Mouse (Mus musculus): ENCODE results near the gene Abhd16a.

Gene Abhd16a

GRCm38 (mm10) chr17:35088825-35089644 lies at the start of gene Abhd16a:
Abhd16a (plus strand) TSS chr17:35089263.
- DNase-seq = peak; percentile 97

GRCm38 (mm10) chr17:35043794-35044193 lies 45.3 kb upstream of the Abhd16a start:
- no peak for DNase-seq

GRCm38 (mm10) chr17:35044904-35045806 lies 43.9 kb upstream of the Abhd16a start:
- no peak for DNase-seq

GRCm38 (mm10) chr17:35045807-35046680 lies 43.0 kb upstream of the Abhd16a start:
- DNase-seq = peak in 1 of 2 experiments; percentile 38

- peak; percentile 93 to 95 for DNase-seq
These were observed 42.2 kb upstream of the Abhd16a start, which contains the start of gene Msh5 for GRCm38 (mm10) chr17:35046681-35047455. Msh5 (minus strand) TSS chr17:35046745.

GRCm38 (mm10) chr17:35047688-35048087 lies 41.4 kb upstream of the Abhd16a start:
- no peak for DNase-seq

GRCm38 (mm10) chr17:35048149-35048931 lies 40.7 kb upstream of the Abhd16a start:
- DNase-seq = no peak

- DNase-seq = no peak
These were observed 40.1 kb upstream of the Abhd16a start for GRCm38 (mm10) chr17:35048932-35049440.

GRCm38 (mm10) chr17:35049561-35050016 lies 39.5 kb upstream of the Abhd16a start, which contains the start of gene Clic1:
Clic1 (plus strand) TSS chr17:35049966.
- DNase-seq = peak in 1 of 2 experiments; percentile 21

GRCm38 (mm10) chr17:35050126-35050750 lies 38.8 kb upstream of the Abhd16a start:
- DNase-seq = peak; percentile 48 to 53

- DNase-seq = peak; percentile 39 to 46
These were observed 37.6 kb upstream of the Abhd16a start for GRCm38 (mm10) chr17:35051156-35052086.

GRCm38 (mm10) chr17:35052271-35052798 lies 36.7 kb upstream of the Abhd16a start:
- no peak for DNase-seq

GRCm38 (mm10) chr17:35055691-35056495 lies 33.2 kb upstream of the Abhd16a start:
- DNase-seq = no peak

- no peak for DNase-seq
These were observed 32.0 kb upstream of the Abhd16a start for GRCm38 (mm10) chr17:35057090-35057489.

- DNase-seq = peak in 1 of 2 experiments; percentile 16
These were observed 30.7 kb upstream of the Abhd16a start for GRCm38 (mm10) chr17:35058316-35058715.

- DNase-seq = peak; percentile 82 to 84
These were observed 29.9 kb upstream of the Abhd16a start, which contains the start of gene Ddah2 for GRCm38 (mm10) chr17:35058911-35059892. Ddah2 (plus strand) TSS chr17:35059035.

Measured in cerebellum, adult 18-20 months (tissue).